Mouse (Mus musculus): ENCODE results near the gene Cdhr3.
"Not testable (repeated sequence)": the region's sequence is repeated elsewhere in the genome, so short reads cannot be mapped to it uniquely, and the experiment has no call there.

Cdhr3 gene

DNA sequence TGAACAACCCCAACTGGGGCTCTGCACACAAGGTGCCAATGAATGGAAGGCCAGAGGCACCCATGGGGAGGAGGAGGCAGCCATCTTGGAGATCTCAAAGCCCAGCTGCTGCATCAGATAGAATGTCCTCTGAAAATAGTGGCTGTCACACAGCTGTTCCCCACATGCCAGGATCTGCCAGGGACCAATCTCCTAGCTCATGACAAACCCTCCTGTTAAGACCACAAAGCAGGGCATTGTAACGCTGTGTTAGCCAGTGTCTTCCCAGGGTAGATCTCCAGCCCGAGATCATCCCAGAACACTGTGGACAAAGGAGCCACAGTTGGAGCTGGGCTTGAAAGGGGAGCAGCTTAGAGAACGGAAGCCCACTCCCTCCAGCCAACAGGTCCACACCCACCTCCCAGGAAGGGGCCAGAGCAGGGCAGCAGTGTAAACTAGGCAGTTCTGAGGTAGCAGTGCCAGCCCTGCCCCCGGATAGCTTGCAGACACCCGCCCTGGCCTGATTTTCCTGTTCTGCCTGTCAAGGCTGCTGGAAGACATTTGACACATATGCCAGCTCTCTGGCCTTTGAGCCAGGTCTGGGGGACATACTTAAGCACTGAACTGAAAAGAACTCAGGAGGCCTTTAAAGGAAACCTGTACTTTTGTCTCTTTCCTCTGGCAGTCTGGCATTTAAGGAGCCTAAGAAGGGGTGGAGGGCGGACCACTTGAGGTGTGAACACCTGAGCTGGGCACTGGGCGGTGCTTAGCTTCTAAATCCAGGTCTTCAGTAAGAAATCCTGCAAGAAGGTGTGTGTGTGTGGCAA, 84.2 kb downstream of the Cdhr3 start:
- no peak for DNase-seq (ENCODE audit: extremely low spot score, low read depth, low spot score)

- no peak for DNase-seq (ENCODE audit: extremely low spot score, low read depth, low spot score)
These were observed 85.5 kb downstream of the Cdhr3 start for GRCm38 (mm10) chr12:33007176-33007575.

- no peak for DNase-seq (ENCODE audit: extremely low spot score, low read depth, low spot score)
These were observed 86.8 kb downstream of the Cdhr3 start for GRCm38 (mm10) chr12:33005858-33006257.

DNA sequence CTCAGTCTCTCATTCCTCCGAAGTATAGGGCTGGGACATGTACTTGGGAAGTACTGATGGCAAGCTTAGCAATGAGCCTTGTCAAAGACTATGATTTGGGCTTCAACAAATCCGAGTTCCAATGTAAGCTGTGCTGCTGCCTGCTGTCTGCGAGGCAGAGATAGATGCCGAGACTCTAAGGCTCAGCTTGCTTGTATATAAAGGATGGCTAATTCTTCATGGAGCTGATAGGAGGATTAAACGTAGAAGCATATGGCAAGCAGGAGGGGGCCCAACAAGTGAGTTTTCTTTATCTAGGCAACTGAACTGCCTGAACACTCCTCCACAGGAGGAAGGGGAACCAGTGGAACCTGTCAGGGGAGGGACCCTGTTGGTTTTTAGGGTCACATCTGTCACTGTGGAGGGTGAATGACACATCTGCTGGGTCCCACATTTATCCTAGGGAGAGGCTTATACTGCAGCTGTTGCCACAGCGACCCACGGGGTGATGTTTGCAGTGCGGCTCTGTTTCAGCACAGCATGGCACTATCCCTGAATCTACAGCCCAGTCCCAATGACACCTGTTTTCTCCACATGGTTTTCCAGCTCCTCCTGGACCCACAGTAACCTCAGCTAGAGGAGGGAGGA, 89.2 kb downstream of the Cdhr3 start:
- DNase-seq (ENCODE audit: extremely low spot score, low read depth, low spot score), result no peak

- DNase-seq (ENCODE audit: extremely low spot score, low read depth, low spot score), result no peak
These were observed 92.3 kb downstream of the Cdhr3 start for GRCm38 (mm10) chr12:33000402-33000801.

GRCm38 (mm10) chr12:32999778-33000177, 92.9 kb downstream of the Cdhr3 start:
- not testable (repeated sequence) for DNase-seq (ENCODE audit: extremely low spot score, low read depth, low spot score)

DNA sequence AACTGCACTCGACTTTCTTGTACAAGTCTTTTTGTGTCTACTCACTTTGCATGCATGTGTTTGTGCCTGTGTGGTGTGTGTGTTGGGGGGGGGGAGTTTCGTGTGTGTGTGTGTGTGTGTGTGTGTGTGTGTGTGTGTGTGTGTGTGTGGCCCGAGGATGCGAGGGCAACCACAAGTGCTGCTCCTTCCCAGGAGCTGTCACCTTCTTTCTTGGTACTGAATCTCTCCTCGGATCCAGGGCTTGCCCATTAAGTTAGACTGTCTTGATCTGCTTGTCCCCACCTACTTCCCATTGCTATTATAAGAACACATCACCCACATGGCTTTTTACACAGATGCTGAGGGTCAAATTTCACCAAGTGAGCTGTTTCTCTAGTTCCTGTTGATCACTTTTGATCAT, 93.9 kb downstream of the Cdhr3 start:
- DNase-seq (ENCODE audit: extremely low spot score, low read depth, low spot score), result no peak

DNA sequence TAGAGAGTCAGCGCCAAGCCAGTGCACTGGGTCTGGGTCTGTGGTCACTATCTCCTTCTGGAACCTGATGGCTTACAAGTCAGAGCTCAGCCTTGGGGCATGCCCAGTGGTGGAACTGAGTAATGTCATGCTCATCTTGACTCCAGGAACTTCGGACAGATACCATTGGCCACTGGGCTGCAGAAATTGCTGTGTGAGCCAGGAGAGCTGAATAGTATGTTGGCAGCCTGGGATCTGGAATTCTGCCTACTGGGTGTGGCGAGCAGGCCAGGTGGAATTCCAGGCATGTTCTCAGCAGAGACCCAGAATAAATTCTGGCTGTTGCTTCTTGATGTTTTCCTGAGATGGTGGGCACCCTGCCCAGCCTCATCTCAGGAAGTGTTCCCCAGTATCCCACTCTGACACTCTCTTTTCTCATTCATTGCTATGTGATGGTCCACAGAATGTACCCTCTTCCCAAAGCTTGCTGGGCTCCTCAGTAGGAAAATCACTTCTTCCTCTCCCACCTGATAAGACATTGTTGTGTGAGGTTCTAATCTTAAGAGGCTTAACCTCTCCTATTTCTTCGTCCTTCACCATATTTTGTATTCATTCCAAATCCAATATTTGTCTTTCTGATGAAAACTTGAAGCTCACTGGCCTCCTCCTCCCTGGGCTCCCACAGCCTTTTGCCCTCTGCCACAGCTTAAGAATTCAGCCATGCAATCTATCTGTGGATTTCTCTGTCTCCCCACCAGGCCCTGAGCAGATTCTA, 97.4 kb downstream of the Cdhr3 start:
- no peak for DNase-seq (ENCODE audit: extremely low spot score, low read depth, low spot score)

DNA sequence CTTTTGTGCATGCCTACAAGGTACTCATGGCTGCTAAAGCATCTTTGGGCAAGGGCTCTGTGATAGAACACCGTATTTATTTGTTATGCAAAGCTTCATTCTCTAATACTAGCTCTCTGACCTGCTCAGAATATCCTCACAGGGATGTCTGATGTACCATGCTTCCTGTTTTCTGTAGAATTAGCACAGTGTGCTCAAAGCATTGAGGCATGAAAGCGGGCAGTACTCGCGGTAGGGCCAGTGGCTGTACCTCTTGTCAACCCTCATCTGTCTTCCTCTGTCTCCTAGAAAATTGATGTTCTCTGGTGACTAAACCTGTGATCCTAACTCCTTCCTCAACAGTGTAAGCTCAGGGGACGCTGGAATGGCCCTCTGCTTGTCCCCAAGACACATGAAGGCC, 98.6 kb downstream of the Cdhr3 start:
- DNase-seq (ENCODE audit: extremely low spot score, low read depth, low spot score), result no peak

DNA sequence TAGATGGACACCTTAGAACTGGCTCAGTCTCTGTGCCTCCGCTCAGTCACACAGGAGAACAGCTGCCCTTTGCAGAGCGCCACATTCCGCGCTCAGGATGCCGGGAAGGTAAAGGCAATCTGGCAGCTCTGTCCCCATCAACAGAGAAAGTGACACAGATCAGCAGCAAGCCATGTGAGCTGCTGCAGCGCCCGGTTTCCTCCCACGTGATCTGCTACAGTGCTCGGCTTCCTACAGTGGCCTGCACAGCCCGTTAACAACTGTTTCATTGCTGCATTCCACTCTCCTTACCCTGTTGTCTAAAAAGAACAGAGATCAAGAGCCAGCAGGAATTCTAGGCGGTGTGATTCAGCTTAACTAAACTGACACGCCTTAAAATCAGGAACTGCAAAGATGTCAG, 102.9 kb downstream of the Cdhr3 start:
- no peak for DNase-seq (ENCODE audit: extremely low spot score, low read depth, low spot score)

DNA sequence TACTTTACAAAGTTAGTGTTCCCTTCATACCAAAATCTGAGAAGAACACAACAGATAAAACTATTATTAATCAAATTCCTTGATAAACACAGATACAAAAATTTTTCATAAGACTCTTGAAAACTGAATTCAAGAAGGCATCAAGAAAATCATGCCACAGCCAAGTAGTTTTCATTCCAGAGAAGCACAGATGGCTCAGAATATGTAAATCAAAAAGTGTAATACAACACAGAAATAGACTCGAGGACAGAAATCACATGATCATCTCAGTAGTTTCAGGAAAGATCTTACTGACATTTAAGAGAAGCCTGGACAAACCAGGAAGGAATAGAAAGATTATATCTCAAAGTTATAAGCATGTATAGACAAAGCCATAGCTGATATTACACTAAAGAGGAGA, 106.4 kb downstream of the Cdhr3 start:
- DNase-seq (ENCODE audit: extremely low spot score, low read depth, low spot score), result no peak
